Mouse (Mus musculus) adrenal gland, postnatal 14 days (tissue): ENCODE results near the gene Kif1b. TPM values are rescaled to one million over a fixed set of nuclear protein-coding genes. Genes with fewer than 3 reads are reported as not detected.
"Not testable (repeated sequence)": the region's sequence is repeated elsewhere in the genome, so short reads cannot be mapped to it uniquely, and the experiment has no call there.

Source experiments
- DNase-seq: peaks from one replicate; pipeline ENCODE4 v3.0.0; 2021; ENCODE audit warnings: mixed read lengths
- total RNA-seq: library from RNA; stranded (reverse); gene quantifications from 2 replicates; pipeline ENCODE4 v1.2.3, GENCODE M21; 2021

Gene Kif1b
- total RNA-seq, 1 experiment from 2014 or later, result 132 TPM

DNA sequence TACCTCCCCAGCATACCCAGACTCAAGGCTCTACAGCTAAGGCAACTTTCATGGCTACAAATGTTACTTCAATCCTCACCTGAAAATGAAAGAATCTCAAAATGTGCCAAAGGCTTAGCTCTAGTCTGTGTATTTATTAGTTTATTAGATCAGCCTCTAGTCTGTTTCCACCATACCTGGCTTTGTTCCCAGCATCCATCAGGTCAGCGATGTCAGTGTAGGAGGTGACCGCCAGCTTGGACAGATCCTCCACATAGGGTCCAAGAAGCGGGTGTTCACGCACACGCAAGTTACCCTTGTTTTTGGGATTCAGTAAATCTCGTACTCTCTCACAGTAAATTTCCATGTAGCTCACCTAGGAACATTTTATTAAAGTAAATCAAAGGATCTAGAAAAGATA, 37.0 kb downstream of the Kif1b start:
- DNase-seq, result no peak

DNA sequence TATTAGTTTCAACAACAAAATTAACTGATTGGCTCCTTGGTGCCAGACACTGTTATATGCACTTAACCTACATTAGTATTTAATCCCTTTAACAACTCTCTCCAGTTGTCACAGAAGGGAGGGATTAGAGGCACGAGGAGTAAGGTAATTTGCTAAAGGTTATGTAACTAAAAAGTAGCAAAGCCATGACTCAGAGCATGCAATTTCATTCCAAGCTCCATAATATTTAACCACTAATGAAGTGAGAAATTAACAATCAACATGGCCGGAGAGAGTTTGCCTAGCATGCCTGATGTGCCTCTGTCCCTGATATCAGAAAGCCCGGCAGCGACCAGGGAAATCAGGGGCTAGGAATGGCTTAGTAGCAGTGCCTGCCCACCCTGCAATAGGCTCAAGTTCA, 38.5 kb downstream of the Kif1b start:
- no peak for DNase-seq

DNA sequence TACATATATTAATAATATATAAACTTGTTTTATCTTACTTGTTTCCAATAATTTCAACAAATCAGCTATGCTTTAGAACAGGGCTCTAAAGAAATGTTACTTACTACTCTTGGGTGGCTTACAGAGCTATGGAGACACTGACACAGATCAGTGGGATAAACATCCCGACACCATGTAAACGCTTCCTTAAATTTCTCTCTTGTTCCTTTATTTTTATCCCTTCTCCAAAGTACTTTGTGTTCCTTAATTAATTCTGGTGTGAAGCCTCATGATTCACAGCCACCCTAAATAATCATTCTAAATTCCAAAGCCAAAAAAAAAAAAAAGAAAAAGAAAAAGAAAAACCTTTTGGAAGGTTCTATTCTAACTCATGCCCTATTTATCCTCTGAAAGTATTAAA, 42.6 kb downstream of the Kif1b start:
- no peak for DNase-seq

DNA sequence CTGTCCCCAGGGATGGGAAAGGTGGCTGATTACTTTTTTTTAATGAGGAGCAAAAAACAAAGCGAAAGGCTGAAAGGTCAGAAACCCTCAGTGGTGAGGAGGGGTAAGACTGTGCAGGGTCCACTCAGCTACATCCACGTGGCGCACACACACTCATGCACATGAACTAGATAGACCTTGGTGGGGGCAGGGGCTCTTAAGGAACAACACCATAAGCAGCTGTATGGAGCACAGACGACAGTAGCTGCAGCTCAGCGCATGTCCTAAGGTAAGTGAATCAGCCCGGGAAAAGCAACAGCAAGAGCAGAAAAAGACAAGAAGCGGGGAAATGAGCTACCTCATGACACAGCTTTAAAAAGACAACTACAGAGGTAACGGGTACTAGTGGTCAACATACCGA, 44.3 kb downstream of the Kif1b start:
- no peak for DNase-seq

DNA sequence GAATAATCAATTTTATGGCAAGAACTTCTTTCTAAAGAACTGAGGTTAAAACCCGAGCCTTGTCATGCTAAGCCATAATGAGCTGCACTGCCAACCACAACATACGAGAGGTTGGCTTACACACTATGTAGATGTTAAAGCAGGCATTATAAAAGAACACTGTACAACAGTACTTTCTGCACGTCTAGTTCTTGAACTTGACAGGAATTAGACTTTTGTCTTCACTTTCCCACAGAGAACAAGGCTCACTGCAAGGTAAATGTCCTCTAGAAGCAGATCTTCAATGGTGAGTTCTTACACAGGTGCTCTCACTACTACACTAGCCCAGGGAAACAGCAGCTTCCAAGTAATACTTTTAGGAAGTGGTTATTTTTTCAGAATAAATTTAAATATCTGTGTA, 46.0 kb downstream of the Kif1b start:
- no peak for DNase-seq

DNA sequence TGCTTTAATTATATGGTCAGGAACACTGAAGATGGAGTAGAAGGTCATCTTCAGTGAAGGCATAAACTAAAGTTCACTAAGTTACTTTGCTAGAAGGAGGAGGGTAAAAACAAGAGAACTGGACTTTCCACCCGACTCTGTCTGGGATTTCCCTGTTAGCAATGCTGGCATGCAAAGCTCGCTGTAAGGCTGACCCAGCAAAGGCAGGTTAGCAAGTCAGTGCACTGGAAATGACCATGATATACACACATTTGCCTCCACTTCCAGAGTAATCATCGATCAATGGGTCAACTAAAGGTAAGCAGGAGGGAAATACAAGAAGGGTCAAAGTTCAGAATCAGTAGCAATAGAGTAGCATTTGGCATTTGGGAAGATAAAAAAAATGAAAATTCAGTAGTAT, 46.6 kb downstream of the Kif1b start:
- DNase-seq, result no peak

- DNase-seq, result peak; percentile 20
Observed at GRCm38 (mm10) chr4:149259391-149260094, 48.0 kb downstream of the Kif1b start.

GRCm38 (mm10) chr4:149258926-149259325, 48.6 kb downstream of the Kif1b start:
- DNase-seq, result no peak

- DNase-seq, result no peak
Observed at GRCm38 (mm10) chr4:149256511-149257300, 50.8 kb downstream of the Kif1b start.

DNA sequence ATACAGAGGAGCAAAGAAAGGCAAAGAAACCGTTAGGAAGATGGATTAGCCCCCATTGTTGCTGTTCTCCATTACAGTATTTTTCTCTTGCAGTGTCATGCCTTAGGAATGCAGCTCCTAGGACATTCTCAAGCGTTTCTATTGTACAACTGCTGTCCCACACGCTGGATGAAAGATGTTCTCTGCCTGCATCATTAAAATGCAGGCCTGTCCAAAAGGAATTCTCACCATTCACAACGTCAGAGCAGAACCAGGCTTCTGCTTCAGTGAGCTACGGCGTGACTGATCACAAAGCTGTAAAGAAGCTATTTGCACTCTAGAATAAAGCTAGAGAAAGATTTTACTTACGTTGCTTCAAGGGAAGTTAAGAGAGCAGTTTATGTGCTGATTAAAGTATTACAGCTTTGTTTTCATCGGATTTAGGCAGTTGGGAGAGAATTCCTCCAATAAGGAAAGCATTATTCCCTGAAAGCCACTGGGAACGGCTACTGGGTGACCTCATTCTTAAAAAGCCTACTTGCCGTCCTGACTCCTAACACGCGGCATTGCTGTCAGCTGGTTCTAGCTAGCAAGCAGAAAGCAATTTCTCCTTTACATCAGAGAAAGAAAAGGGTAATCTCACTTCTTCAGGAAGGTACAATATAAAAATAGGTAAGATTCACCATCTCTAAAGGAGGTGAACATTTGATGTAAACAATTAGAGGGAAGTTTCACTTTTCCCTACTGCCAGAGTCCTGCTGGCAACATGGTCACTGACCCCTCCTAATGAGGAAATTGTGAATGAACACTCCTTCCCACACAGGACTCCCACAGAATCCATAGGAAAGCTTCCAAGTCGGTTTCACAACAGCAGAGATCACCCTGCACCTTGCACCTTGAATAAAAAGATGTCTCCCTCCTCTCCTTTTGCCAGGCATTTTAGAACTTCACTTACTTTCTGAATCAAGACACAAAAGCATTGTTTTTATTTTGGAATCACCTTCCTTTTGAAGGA, 51.9 kb downstream of the Kif1b start:
- DNase-seq, result no peak

- no peak for DNase-seq
Observed at GRCm38 (mm10) chr4:149254827-149255226, 52.7 kb downstream of the Kif1b start.

DNA sequence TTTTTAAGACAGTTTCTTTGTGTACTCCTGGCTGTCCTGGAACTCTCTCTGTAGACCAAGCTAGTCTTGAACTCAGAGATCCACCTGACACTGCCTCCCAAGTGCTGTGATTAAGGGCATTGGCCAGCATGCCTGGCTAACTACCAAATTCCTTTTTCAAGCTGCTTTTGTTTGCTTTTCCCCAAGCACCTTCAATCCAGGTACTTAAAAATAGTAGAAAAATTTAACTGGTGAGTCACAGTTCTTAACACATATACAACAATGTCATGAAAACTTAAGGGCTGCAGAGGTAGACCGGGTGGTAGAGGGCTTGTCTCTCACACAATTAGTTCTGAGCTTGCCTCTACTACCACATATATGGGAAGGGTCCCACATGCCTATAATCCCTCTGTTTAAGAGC, 58.2 kb downstream of the Kif1b start:
- DNase-seq, result no peak

DNA sequence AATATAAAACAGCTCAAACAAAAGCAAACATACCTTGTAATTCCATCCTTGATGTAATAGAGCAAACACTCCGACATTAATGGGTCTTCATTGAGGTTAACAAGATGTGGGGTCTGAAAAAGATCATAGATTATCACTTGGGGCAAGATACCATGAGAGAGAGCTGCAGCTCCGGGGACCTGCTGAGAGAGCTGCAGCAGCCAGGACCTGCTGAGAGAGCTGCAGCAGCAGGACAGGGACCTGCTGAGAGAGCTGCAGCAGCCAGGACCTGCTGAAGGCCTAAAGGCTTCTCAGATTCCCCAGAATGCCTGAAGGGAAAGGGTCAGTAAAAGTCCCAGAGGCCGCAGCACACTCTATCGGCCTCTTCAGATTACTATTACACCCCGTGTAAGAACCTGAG, 59.7 kb downstream of the Kif1b start:
- no peak for DNase-seq

GRCm38 (mm10) chr4:149247156-149247633, 60.3 kb downstream of the Kif1b start:
- no peak for DNase-seq

- DNase-seq, result no peak
Observed at GRCm38 (mm10) chr4:149246578-149247155, 60.8 kb downstream of the Kif1b start.

DNA sequence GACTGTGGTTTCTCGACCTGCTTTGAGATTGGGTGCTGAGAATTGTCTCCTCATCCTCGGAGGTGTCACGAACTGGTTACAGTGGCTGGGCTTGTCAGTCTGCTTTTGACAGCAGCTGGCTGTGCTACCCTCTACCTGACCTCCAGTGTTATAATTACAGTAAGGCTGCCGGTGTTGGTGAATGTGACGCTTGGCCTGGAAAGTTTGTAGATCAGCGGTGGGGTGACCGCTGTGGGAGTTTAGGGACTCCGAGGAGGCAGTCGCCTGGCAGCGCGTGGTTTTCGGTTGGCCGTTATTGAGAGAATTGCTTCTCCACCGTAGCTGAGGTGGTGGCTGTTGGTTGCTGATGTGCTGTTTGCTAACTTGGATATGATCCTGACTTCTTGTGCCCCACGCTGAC, 70.5 kb downstream of the Kif1b start:
- DNase-seq, result no peak

DNA sequence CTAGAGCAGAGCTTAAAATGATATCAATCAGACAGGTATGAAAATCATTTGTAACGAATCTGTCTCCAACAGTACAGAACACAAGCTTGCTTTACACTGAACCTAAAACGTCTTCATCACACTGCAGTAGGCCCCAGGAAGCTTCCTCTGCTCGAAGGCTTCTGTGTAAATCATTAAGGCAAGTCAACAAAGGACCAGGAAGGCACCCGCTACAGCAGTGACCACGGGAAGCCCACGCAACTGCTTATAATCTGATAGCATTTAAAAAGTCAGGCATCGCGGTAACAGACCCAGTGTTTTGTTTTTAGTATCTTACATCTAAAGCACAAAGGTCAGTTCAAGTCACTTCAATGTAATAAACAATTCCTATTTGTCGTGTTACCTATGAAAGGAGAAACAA, 73.6 kb downstream of the Kif1b start:
- DNase-seq, result no peak

DNA sequence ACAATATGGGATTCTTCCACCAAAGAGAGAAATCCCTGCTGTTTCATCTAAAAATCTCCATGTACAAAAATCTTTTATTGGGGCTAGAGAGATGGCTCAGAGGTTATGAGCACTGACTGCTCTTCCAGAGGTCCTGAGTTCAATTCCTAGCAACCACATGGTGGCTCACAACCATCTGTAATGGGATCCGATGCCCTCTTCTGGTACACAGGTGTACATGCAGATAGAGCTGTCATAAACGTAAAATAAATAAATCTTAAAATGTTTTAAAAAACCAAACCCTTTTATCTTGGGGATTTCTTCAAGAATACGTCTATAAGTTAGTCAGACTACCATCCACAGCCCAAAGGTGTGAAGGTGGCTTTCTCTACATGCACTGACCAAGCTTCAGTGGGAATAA, 78.8 kb downstream of the Kif1b start:
- not testable (repeated sequence) for DNase-seq

DNA sequence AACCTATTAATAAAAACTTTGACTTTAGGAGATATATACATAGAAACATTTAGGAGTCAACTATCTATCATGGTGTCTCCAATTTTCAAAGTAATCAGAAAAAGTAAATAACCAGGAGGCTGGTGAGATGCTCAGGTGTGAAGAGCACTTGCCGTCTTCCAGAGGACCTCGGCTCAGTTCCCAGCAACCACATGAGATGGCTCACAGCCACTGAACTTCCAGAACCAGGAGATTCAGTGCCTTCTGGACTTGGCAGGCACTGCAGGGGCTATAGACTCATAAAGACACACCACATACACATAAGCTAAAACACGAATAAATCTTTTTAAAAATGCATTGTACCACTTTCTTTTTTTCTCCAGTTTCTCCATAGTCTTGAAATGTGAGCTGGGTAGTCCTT, 79.2 kb downstream of the Kif1b start:
- DNase-seq, result no peak

DNA sequence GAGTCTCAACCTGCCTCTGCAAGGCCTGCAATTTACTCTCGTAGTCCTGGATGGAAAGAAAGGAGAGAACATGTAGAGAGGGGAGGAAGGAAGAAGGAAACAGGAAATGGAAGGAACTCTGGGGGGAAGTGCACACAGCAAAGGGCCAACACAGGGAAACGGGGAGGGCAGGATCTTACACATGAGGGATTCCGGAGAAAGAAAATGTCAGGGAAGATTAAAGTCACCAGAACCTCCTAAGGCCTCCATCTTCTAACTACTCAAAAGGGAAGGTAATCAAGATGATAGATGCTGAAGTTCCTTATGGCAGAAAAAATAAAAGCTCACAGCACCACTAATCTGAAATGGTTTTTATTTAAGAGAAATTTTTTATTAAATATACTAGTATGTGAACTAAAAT, 81.2 kb downstream of the Kif1b start:
- DNase-seq, result no peak

- DNase-seq, result no peak
Observed at GRCm38 (mm10) chr4:149223453-149223852, 84.0 kb downstream of the Kif1b start.

GRCm38 (mm10) chr4:149220481-149220880, 87.0 kb downstream of the Kif1b start:
- no peak for DNase-seq
